Mouse (Mus musculus): ENCODE data around the gene Marveld1.
A peak's percentile ranks its signal among the peaks of the same experiment; 100 is the strongest.

Gene Marveld1

DNA sequence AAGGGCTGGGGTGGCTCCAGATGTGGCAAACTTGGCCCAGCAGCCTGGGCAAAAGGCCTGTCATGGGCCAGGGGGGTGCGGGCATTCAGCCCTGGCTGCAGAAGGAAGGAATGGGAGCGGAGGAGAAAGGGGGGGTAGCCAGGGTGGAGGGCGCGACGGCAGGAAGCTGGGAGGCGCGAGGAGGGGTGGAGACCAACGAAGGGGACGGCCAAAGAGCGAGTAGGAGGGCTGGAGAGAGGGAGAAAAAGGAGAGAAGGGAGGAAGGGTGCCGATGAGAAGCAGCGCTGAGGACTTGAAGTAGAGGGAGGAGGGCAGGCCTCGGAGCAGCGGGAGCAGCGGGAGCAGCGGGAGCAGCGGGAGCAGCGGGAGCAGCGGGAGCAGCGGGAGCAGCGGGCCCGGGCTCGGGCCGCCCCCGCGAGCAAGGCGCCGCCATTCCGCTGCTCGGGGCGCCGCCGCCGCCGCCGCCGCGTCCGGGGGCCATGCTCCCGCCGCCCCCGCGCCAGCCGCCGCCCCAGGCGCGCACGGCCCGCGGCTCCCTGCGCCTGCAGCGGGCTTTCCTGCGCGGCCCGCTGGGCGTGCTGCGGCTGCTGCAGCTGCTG is at the start of gene Marveld1:
TSS of gene Marveld1 (plus strand) at position 231 of the 599 bp plus-strand sequence.
- peak; percentile 55 for DNase-seq

GRCm38 (mm10) chr19:42099406-42099805 is 47.8 kb upstream of the Marveld1 start:
- no peak for DNase-seq

- DNase-seq = no peak
Measured at GRCm38 (mm10) chr19:42104681-42105080, 42.5 kb upstream of the Marveld1 start.

DNA sequence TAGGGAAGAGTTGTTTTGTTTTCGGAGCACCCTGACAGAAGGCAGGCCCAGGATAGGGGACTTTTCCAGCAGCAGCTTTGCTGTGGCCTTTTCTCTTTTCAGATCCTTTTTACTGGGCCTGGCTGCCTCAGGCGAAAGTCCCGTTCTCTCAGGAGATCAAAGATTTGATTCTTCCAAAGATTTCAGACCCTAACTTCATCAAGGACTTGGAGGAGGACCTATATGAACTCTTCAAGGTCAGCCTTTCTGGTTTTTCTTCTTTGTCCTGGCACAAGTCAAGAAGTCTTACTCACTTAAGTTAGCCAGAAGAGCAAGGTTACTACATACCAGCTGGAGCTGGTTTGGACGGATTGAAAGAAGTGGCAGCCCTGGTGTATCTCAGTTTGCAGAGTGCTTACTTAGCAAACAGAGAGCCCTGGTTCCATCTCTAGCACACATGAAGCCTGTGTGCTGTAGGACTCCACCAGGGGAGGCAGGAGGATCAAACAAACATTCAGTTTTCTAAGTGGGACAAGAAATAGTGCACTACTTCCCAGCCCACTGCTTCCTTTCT is 31.3 kb upstream of the Marveld1 start:
- DNase-seq = no peak

DNA sequence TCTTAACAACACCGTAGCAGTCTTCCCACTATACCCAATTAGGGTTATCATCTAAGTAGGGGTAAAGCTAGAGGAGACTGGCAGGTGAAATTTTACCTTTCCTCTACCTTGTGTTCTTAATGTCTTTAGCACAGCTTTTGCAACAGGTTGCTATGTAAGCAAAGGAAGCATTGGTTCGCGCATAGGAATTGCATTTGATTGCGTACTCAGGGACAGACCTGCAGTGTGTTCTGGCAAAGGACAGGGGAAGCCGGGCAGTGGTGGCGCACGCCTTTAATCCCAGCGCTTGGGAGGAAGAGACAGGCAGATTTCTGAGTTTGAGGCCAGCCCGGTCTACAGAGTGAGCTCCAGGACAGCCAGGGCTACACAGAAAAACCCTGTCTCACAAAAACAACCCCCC is 29.1 kb upstream of the Marveld1 start:
- no peak for DNase-seq

GRCm38 (mm10) chr19:42118596-42118995 is 28.6 kb upstream of the Marveld1 start:
- DNase-seq = no peak

- DNase-seq = no peak
Measured at GRCm38 (mm10) chr19:42120451-42120850, 26.7 kb upstream of the Marveld1 start.

DNA sequence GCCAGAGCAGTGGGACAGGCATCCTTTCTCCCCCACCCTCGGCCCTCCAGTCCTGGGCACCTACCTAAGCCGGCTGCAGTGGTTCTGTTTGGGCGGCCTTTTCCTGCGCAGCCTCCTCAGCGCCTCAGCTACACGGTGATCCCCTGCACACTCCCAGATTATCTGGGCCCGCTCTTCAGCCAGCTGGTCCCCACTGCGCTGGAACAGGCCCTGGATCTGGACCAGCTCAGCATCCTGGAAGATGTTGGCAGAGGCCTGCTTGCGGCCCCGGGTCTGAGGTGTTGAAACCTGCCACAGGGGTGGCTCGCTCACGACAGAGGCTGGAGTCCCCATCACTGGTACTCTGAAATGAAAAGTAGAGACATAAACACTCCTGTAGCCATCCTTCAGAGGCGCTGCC is 22.5 kb upstream of the Marveld1 start:
- no peak for DNase-seq

- no peak for DNase-seq
Measured at GRCm38 (mm10) chr19:42125501-42126218, 21.5 kb upstream of the Marveld1 start.

DNA sequence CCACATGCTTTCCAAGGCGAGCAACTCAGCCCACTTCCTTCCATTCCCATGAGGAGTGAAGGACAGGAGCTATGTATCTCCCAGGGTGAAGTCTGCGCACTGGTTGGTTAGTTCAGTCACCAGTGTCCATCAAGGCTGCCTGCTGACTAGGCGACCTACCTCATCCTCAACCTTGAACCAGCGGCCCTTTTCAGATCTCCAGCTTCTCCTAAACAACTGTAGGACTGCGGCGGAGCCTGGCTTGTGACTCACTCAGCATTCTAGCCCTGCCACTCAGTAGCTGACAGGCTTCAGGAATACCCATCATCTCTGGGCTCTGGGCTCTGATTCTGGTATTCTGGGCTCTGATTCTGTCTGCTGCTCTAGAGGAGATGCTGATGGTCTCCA is 21.0 kb upstream of the Marveld1 start:
- no peak for DNase-seq

- no peak for DNase-seq
Measured at GRCm38 (mm10) chr19:42127024-42127423, 20.2 kb upstream of the Marveld1 start.

GRCm38 (mm10) chr19:42128052-42128740 is 19.0 kb upstream of the Marveld1 start:
- no peak for DNase-seq

DNA sequence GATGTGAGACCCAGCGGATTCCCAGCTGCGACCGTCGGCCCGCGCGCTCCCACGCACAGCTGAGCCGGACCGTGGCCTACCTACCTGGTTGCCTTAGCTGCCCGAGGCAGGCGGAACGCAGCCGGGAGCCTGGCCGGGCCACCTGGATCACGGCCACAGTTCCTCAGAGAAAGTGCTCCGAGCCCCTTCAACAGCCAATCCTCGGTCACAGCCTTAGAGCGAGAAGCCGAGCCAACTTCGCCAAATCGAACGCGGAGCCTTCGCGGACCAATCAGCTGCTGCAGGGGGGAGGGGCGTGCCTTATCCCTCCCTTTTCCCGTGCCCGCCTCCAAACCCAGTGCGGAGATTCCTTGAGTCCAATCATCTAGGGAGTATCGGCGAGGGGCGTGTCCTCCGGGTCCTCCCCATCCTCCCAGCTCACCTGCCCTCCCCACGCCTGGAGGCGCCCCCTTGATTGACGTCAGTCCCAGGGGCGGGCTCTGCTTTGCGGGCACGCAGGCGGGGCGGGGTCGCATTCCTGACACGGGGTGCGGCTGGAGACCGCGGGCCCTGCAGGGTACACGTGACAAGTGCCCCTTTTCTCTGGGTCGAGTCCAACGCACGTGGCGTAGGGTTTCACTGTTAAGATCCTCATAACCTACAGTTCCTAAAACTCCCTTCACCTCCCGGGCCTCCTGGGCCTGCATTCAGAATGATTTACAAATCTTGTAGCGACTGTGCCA is 18.3 kb upstream of the Marveld1 start, which contains the start of gene Avpi1:
TSS of gene Avpi1 (minus strand) at position 273 of the 722 bp plus-strand sequence.
- peak; percentile 97 for DNase-seq

GRCm38 (mm10) chr19:42129509-42130293 is 17.5 kb upstream of the Marveld1 start:
- no peak for DNase-seq

- DNase-seq = no peak
Measured at GRCm38 (mm10) chr19:42130294-42130606, 16.9 kb upstream of the Marveld1 start.

DNA sequence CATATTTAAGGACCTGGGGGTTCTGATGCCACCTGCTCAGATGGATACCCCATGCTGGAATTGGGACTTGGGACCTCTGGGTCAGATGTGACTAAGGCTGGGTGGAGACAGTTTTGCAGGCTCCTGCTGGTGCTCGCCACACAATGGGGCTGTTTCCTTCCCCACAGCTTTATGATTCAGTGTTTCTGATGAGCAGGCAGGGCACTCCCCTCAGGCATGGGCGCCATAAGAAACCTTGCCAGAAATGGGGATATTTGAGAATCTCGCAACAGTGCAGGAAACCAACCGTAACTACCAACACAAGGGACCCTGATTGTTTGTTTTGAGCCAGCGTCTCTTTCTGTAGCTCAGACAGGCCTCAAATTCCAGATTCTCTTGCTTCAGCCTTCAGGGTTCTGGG is 16.1 kb upstream of the Marveld1 start:
- no peak for DNase-seq

DNA sequence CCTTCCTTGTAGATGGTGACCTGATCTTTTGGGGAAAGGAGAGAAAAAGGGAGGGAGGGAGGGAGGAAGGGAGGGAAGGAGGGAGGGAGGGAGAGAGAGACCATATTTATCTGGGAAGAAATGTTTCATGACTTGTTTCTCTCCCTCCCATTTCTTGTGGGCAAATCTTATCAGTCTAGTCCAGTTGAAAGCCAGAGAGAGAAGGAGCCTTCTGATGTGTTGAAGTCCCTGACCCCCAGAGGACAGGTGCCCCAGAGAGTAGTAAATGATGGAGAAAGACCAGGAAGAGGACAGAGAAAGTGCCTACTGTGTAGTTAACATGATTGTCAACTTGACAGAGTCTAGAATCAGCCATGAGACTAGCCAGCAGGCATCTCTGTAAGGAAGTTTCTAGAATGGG is 12.1 kb upstream of the Marveld1 start:
- DNase-seq = no peak

- no peak for DNase-seq
Measured at GRCm38 (mm10) chr19:42136126-42136525, 11.1 kb upstream of the Marveld1 start.

GRCm38 (mm10) chr19:42137167-42137672 is 10.0 kb upstream of the Marveld1 start:
- DNase-seq = no peak

DNA sequence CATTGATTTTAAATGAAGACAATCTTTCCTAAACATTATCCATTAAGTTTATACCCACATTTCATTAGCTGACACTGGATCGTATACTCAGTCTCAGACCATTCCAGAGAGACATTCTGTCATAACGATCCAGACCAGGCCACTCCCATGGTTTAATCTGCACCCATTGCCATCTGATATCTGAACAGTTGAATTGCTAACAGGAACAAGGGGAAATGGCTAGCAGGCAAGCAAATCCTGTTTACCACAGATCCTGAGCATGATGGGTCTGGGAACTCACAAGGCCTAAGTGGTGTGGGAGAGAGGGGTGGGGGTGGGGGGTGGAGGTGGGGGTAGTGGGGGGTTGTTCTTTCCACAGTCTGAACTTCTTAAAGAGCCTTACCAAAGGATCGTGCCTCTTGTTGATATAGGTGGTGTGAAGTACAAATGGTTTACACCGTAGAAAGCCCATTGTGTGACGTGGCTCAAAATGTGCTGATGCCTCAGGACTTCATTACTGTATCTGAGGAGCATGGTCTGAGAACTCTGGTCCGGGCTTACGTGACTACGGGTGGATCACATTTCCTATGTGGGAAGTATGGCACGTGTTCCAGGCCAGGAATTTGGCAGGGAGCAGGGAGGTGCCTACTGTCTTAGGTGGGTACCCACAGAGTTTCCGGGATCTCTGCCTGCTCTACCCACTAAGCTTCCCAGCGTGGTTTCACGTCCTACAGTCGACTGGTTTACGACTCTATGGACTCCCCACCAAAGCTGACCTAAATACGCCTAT is 8.5 kb upstream of the Marveld1 start:
- no peak for DNase-seq
